Mouse (Mus musculus) erythroblast, embryonic 14.5 days (primary cell): ENCODE measurements around the gene Ap4b1. TPM values are rescaled to one million over a fixed set of nuclear protein-coding genes. Genes with fewer than 3 reads are reported as not detected.
A peak's percentile ranks its signal among the peaks of the same experiment; 100 is the strongest.
"Not testable (repeated sequence)": the region's sequence is repeated elsewhere in the genome, so short reads cannot be mapped to it uniquely, and the experiment has no call there.

Source experiments
- H3K27me3 ChIP-seq: 2 replicates; pipeline ENCODE4 v1.6.1; 2012; ENCODE audit warnings: inconsistent platforms; ENCODE audit not compliant: control insufficient read depth
- H3K36me3 ChIP-seq: 2 replicates; pipeline ENCODE4 v1.6.1; 2012; ENCODE audit warnings: mild to moderate bottlenecking, inconsistent platforms; ENCODE audit not compliant: control insufficient read depth
- H3K4me1 ChIP-seq: 2 replicates; pipeline ENCODE4 v1.6.1; 2012; ENCODE audit warnings: inconsistent platforms; ENCODE audit not compliant: control insufficient read depth
- H3K4me3 ChIP-seq: replicated peaks from 2 replicates; pipeline ENCODE3; 2012; ENCODE audit warnings: moderate library complexity, mild to moderate bottlenecking, inconsistent platforms
- H3K9me3 ChIP-seq: 2 replicates; pipeline ENCODE4 v1.6.1; 2012; ENCODE audit warnings: low read length, inconsistent platforms, mixed read lengths; ENCODE audit not compliant: control insufficient read depth
- GATA1 ChIP-seq: IDR thresholded peaks from 2 replicates; pipeline ENCODE4 v1.6.1; 2012; ENCODE audit warnings: low read length, inconsistent platforms, mixed read lengths
- TAL1 ChIP-seq: IDR thresholded peaks from 3 replicates; pipeline ENCODE4 v1.6.1; 2012; ENCODE audit warnings: low read length, inconsistent platforms, mixed read lengths
- polyA plus RNA-seq: library from polyadenylated mRNA; stranded (reverse); fragments of >175 nt; gene quantifications from 2 replicates; pipeline ENCODE4 v1.2.3, GENCODE M21; 2012

The Ap4b1 gene
- polyA plus RNA-seq, 1 experiment, result 0.12 TPM

DNA sequence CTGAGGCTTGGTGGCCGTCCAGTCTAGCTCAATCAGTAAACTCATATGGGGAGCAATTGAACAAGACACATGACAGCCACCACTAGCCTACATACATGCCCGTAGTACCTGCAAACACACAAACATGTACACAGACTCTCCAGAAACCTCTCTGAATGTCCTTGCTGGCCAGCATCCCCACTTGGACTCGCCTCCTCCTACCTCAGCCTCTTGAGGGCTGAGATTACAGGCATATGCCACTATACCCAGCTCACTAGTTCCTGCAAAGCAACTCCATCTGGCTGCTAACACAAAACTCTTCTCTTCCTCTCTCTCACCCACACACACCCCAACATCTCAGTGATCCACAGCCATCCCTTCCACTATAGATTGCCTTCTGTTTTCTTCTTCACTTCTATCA is 29.0 kb upstream of the Ap4b1 start:
- TF ChIP-seq TAL1, result no peak
- TF ChIP-seq GATA1, result no peak
- peaks cover 73% of the 10 kb centered on the region for H3K4me1 ChIP-seq
- H3K4me3 ChIP-seq, result no peak overlapping the region
- no peaks in the 10 kb centered on the region for H3K9me3 ChIP-seq
- H3K27me3 ChIP-seq, result no peaks in the 10 kb centered on the region
- peaks cover 96% of the 10 kb centered on the region for H3K36me3 ChIP-seq

DNA sequence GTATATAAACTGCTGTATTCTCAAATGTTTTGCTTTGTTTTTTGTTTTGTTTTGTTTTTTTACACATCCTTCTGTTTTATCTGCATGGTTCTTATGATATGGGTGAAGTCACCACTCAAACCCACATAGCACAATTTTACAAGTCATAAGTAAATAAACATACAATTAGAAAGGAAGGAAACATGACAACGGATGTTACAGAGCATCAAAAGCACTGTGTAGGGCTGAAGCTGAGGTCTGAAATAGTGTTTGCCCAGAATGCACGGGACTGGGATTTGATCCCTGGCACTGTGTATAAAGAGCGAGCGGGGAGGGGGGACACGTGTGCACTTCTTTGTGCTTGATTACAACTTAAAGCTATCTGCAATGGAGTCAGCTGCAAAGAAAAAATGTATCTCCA is 28.5 kb upstream of the Ap4b1 start:
- Histone ChIP-seq H3K9me3 (no peaks in the 10 kb centered on the region), H3K27me3 (no peaks in the 10 kb centered on the region), H3K36me3 (peaks cover 95% of the 10 kb centered on the region), H3K4me3 (no peak overlapping the region), H3K4me1 (peaks cover 73% of the 10 kb centered on the region)
- TF ChIP-seq GATA1 (no peak), TAL1 (no peak)

DNA sequence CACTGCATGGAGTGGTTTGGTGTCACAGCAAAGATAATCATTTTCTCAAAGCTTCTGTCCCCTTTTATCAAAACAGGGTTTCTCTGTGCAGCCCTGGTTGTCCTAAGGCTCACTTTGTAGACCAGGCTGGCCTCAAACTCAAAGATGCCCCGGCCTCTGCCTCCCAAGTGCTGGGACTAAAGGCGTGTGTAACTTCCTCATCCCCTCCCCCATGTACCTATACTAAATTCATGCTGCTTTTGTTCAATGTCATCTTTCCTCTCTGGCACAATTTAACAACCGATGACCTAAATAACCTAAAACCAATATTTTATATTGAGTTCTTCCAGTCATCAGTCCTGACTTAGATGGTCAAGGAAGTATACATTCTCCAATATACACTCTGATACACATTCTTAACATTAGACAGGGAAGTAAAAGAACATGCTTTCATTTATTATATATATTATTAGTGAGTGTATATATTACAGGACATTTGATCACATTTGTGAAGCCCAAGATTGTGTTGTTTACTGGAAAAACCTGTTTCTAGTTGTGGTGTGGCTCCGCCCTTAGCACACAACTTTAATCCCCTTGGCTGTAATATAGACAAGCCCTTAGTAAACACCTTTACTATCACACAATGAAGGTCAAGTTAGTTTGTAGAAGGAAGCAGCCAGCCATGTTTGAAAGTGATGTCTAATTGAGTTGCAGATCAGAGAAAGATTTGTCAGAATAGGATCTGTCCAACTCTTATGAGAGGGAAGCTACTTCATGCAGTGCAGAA is 26.3 kb upstream of the Ap4b1 start:
- Histone ChIP-seq H3K4me3 (no peak overlapping the region), H3K4me1 (peaks cover 83% of the 10 kb centered on the region), H3K27me3 (no peaks in the 10 kb centered on the region), H3K9me3 (no peaks in the 10 kb centered on the region), H3K36me3 (peaks cover 91% of the 10 kb centered on the region)
- TF ChIP-seq GATA1, result no peak
- no peak for TF ChIP-seq TAL1

DNA sequence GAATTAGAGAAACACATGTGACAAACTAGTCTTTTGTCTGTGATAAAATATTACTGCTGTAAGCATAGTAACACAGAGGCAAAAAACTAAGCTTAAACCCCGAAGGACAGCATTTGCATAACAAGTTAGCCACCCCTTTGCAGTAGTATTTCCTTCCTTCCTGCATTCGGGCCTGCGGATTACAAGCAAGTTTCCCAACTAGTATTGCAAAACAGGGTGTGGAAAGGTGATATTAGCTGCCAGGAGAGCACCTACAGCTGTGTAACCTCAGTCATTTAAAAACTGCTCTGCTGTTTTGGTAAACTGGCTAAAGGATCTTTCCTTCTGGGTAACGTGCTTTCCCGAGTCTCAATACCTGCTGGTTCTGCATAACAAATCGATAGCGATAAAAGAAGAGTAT is 22.1 kb upstream of the Ap4b1 start:
- Histone ChIP-seq H3K36me3 (peaks cover 66% of the 10 kb centered on the region), H3K4me1 (peaks cover 72% of the 10 kb centered on the region), H3K4me3 (peak overlapping the region; percentile 46), H3K9me3 (no peaks in the 10 kb centered on the region), H3K27me3 (no peaks in the 10 kb centered on the region)
- no peak for TF ChIP-seq GATA1
- TF ChIP-seq TAL1, result no peak

DNA sequence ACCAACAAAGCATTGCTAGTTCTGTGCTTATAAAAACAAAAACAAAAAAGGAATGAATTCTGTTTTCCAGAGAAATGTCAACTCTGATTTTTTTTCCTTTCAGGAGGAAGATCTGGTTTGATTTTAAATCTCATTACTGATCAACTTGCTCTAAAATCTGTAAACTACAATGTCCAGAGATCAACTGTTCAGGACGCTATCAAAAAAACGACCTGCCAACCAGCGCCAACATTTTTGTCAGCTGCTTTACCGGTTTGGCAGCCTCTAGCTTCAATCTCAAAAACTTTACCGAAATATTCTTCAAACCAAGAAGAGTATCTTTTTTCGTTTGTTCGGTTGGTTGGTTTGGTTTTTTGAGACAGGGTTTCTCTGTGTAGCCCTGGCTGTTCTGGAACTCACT is 20.2 kb upstream of the Ap4b1 start:
- TF ChIP-seq GATA1, result no peak
- TF ChIP-seq TAL1, result no peak
- peaks cover 49% of the 10 kb centered on the region for H3K36me3 ChIP-seq
- H3K4me3 ChIP-seq, result peak overlapping the region; percentile 70
- H3K27me3 ChIP-seq, result no peaks in the 10 kb centered on the region
- H3K4me1 ChIP-seq, result peaks cover 75% of the 10 kb centered on the region
- H3K9me3 ChIP-seq, result no peaks in the 10 kb centered on the region

DNA sequence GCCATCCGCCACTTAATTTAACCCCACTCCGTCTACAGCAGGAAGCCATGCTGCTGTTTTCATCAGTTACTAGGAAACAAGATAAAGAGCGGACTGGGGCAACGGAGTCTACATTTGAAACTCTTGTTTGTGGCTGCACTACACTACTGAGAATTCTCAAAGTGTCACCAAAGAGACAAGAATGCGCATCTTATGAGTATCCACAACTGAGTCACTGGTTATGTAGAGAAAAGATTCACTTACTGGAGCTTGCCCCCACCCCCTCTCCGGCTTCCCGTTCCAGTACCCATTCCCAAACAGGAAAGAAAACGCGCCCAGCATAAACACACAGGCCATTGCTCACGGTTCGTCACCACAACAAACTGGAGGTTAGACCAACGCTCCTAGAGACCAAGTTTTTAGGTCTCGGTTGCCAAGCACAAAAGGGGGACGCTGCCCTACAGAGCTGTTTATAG is 19.4 kb upstream of the Ap4b1 start:
- no peak for TF ChIP-seq GATA1
- TF ChIP-seq TAL1, result no peak
- H3K9me3 ChIP-seq, result no peaks in the 10 kb centered on the region
- peaks cover 76% of the 10 kb centered on the region for H3K4me1 ChIP-seq
- H3K4me3 ChIP-seq, result peak overlapping the region; percentile 70
- H3K36me3 ChIP-seq, result peaks cover 41% of the 10 kb centered on the region
- H3K27me3 ChIP-seq, result no peaks in the 10 kb centered on the region

DNA sequence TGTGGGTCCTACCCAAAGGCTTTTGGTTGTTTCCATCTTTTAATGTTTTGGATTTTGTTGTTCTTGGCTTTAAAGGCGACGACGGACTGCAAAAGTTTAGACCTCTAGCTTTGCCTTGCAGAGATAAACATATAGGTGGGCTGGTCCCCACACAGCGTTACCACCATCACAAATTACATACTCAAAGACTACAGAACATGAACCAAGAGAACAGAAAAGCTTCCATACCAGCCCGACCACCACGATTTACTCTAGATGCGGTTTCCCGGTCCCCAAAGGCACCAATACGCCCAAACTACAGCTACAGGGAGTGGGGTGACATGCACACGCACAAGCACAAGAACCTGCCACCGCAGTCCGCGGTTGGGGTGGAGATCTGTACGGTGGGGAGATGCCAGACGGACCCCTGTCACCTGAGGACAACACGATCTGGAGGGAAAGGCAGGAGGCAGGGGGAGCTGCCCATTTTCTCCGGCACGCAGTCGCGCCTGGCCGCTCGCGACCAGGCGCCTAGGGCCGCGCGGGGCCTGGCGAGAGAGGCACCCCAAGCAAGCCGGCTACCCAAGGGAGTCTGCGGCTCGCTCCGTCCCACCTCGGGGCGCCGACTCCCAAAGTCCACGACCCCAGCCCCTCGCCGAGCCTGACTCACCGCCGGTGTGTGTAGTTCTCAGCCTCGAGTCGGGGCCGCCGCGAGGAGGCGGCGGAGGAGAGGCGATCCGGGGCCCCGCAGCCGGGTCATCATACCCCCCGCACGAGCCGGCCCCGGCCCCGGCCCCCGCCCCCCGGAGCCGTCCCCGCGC is 18.8 kb upstream of the Ap4b1 start:
- H3K36me3 ChIP-seq, result peaks cover 35% of the 10 kb centered on the region
- no peak for TF ChIP-seq GATA1
- TF ChIP-seq TAL1, result no peak
- peak overlapping the region; percentile 70 for H3K4me3 ChIP-seq
- no peaks in the 10 kb centered on the region for H3K27me3 ChIP-seq
- H3K4me1 ChIP-seq, result peaks cover 74% of the 10 kb centered on the region
- H3K9me3 ChIP-seq, result no peaks in the 10 kb centered on the region

DNA sequence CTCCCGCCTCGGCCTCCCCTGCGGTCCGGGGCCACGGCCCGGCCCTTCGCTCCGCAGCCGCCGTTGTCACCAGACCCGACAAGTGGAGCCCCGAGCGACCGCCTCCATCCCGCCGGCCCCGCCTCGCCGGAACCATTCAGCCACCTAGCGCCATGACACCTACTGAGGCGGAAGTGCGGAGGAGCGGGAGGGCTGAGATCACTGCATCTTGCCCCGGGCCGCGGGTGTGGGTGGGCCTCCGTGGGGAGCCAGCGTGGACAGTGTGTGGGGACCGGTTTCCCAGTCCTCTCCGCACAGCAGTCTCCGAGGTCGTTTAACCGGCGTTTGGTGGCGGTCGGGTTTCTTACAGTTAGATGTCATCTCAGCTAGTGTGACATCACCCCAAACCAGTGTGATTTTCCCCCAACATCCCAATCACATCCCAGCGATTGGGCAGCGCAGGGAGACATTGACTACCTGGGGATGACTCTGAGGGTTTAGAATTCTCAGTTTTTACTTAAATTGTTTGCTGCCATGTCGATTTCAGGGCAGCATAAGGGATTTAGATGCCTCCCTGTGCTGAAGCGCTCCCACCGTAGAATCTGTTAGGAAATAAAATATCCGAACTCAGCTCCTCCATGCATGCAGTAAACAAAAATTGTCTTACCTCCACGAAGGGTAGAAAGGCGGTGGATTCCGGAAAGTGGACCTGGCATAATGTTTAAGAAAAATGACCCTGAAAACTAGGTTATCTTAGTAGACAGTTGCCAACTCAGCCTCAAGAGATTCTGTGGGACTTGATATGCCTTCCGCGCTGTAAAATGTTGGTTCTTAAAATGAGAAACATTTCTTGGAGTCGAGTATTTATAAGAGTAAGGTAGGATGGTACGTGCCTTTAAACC is 17.9 kb upstream of the Ap4b1 start, which contains the start of gene Hipk1:
Hipk1 (minus strand) TSS at position 334 of the 881 bp plus-strand sequence.
- no peaks in the 10 kb centered on the region for H3K27me3 ChIP-seq
- H3K36me3 ChIP-seq, result peaks cover 28% of the 10 kb centered on the region
- TF ChIP-seq GATA1 (no peak), TAL1 (no peak)
- H3K4me3 ChIP-seq, result peak within 1 kb of the TSS; percentile 70
- no peaks in the 10 kb centered on the region for H3K9me3 ChIP-seq
- peaks cover 76% of the 10 kb centered on the region for H3K4me1 ChIP-seq

DNA sequence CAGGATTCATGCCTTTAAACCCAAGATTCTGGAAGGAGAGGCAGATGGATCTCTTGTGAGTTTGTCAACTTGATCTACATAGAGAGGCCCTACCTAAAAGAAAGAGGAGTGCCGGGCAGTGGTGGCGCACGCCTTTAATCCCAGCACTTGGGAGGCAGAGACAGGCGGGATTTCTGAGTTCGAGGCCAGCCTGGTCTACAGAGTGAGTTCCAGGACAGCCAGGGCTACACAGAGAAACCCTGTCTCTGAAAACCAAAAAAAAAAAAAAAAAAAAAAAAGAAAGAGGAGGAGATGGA is 17.3 kb upstream of the Ap4b1 start:
- not testable (repeated sequence) for H3K9me3 ChIP-seq
- H3K36me3 ChIP-seq, result peaks cover 23% of the 10 kb centered on the region
- H3K4me1 ChIP-seq, result peaks cover 77% of the 10 kb centered on the region

More for the DNA sequence above, 17.3 kb upstream of the Ap4b1 start:
- H3K27me3 ChIP-seq, result not testable (repeated sequence)
- peak overlapping the region; percentile 70 for H3K4me3 ChIP-seq
